Mouse (Mus musculus): ENCODE results near the gene Rgs6.

DNA sequence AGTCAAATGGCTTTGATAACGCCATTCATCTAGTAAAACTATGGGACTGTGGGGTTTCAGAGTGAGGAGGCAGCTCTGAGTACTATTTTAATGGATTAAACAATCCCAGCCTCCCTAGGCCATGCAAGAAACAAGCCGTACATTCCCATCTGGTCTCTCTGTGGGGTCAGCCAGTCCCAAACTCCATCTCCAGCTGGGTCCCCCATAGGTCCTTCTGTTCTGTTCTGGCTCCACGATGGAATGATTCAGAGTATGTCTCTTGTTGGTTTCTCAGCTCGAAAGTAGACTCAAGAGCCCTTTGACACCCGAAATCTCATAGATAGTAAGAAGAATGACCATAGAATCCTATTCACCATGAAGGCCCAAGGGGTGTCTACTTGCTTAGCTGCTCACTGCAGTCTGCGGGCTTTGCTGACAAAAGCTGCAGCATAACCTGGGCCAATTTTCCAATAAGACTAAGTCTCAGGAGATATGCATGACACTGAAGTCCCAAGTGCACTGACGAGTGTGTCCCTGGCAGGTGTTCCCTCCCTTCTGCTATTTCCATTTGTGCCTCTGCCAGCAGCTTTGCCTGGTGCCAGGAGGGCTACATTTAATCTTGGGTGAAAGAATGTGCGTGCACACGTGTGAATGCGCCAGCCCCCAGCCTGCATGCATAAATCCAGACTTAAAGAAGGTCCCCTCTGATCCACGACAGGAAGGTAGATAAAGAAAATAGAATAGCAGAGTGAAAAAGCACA lies 522.0 kb downstream of the Rgs6 start:
- TF ChIP-seq GATA1 (IDR thresholded peaks at IDR 0.05; ENCODE audit: borderline replicate concordance, low read length) (no peak), FLI1 (IDR thresholded peaks at IDR 0.05; ENCODE audit: low read length) (no peak)

All from megakaryocyte, embryonic 14.5 days (primary cell).